Mouse (Mus musculus): ENCODE data around the gene Afmid.

Afmid gene

DNA sequence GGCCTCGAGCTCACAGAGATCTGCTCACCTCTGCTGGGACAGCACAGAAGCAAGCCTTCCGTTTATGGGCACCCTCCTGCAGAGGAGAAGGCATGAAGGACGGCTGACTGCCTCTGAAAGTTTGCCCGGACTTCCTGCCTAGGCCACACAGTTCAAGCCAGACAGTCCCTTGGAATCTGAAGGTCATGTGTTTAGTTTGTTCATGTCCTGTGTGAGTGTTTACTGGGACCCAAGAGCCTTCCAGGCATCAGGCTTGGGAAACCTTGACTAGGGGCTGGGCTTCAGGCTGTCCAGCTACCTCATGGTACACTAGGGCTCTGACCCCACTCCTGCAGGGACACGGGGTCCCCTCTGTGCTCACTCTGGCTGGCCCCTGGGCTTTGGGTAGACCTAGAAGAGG, 60.3 kb downstream of the Afmid start:
- DNase-seq: no peak

DNA sequence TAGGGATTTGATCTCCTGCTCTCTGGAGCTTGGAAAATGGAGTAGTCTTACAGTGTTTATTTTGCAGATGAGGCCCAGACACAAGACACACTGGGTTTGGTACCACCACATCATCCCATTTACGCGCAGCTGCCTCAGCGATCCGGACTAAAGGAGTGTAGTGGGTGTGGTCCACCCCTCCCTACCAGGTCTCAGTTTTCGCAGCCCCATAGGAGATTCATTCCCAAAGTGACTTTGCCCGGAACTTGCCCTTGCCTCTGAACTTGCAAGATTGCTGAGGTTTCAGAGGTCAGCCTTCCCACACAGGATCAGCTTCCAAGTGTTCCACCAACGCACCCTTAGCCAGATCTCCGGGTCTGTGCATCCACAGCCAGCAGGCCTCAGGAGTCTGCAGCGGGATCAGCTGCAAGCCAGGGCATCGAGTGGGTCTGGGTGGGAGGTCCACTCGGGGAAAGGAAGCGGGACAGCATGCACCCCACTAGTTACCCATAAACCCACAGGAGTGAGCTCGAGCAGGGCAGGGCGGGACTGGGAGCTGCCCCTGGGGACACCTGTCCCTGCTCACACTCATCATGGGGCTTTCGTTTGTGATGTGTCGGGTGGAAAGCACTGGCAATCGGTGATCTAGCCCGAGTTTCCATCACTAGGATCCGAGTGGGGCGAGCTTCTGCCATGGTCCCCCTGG, 62.6 kb downstream of the Afmid start:
- no peak for DNase-seq

- DNase-seq: no peak
Observed at GRCm38 (mm10) chr11:117888853-117889822, 63.4 kb downstream of the Afmid start.

Data from cerebellum, adult 18-20 months (tissue).